ENCODE assay signal across 8 mouse cellular contexts in genomic region chr8:12430900-12431737, GRCm38 (mm10). TPM values are rescaled to one million over a fixed set of nuclear protein-coding genes. Genes with fewer than 3 reads are reported as not detected.
DNase-seq lines count a peak whose midpoint lies in the region; ATAC-seq and TF ChIP-seq lines count a peak whose summit lies in the region.

No protein-coding gene starts in this region.

- TF ChIP-seq CTCF in ES-Bruce4 (IDR thresholded peaks at IDR 0.05; ENCODE audit: low read depth, low read length), result no peak
- no peak for TF ChIP-seq CTCF in lung, adult 2 months (IDR thresholded peaks at IDR 0.05; ENCODE audit: insufficient read depth, low read length)

- no peak for TF ChIP-seq POLR2A in ES-Bruce4 (IDR thresholded peaks at IDR 0.05; ENCODE audit: insufficient read depth, low read length)
- no peak for TF ChIP-seq POLR2A in lung, adult 2 months (IDR thresholded peaks at IDR 0.05; ENCODE audit: borderline replicate concordance, extremely low read depth, low read depth, low read length)

- peak overlapping the region; percentile 44; the same call in 1 of the 2 replicates for H3K27ac ChIP-seq in ES-Bruce4 (ENCODE audit: insufficient read depth, low read length)
- peak overlapping the region; percentile 80 for H3K27ac ChIP-seq in forebrain, embryonic 16.5 days (ENCODE audit: low read length)
- H3K27ac ChIP-seq in midbrain, embryonic 12.5 days (replicated peaks), result peak overlapping the region; percentile 91

- peak; percentile 6 for DNase-seq in gastrocnemius, postnatal 14 days
- no peak for DNase-seq in gastrocnemius, postnatal 36 days
- no peak for DNase-seq in lung, adult 2 months
- DNase-seq in ovary, postnatal 10 days (ENCODE audit: low spot score), result no peak

- WGBS in forebrain, embryonic 16.5 days, result 1% methylated on average over 48 of the region's 51 CpGs
- 1% methylated on average over 51 of the region's 51 CpGs for WGBS in midbrain, embryonic 12.5 days
- 3% methylated on average over 51 of the region's 51 CpGs for WGBS in lung, adult 2 months

- 0 out of 2 replicates have a peak, but pooled peaks have one; percentile 2 for TF ChIP-seq EP300 in ES-Bruce4 (IDR thresholded peaks at IDR 0.05; ENCODE audit: insufficient read depth, low read depth, low read length)

- H3K4me1 ChIP-seq in ES-Bruce4 (ENCODE audit: control insufficient read depth, insufficient read depth, low read length), result peaks cover 8% of the 10 kb centered on the region
- H3K4me1 ChIP-seq in forebrain, embryonic 16.5 days (replicated peaks; ENCODE audit: control insufficient read depth, insufficient read depth, low read length), result peaks cover 63% of the 10 kb centered on the region
- H3K4me1 ChIP-seq in midbrain, embryonic 12.5 days, result peaks cover 82% of the 10 kb centered on the region
- H3K4me1 ChIP-seq in lung, adult 2 months (ENCODE audit: control insufficient read depth, insufficient read depth, low read length), result no peaks in the 10 kb centered on the region

- peaks cover 16% of the 10 kb centered on the region for H3K27me3 ChIP-seq in ES-Bruce4 (ENCODE audit: control insufficient read depth, insufficient read depth, low read length, poor library complexity, severe bottlenecking)
- no peaks in the 10 kb centered on the region for H3K27me3 ChIP-seq in forebrain, embryonic 16.5 days (replicated peaks; ENCODE audit: control insufficient read depth, insufficient read depth, low read length)
- peaks cover 81% of the 10 kb centered on the region for H3K27me3 ChIP-seq in midbrain, embryonic 12.5 days

- peak; percentile 20; the same call in 1 of the 2 replicates for ATAC-seq in forebrain, embryonic 16.5 days
- peak; percentile 44 for ATAC-seq in midbrain, embryonic 12.5 days (ENCODE audit: low FRiP score, low read depth)
- no peak for ATAC-seq in activated CD4-positive, CD25-positive, alpha-beta regulatory T cell, adult 4 months

- peak overlapping the region; percentile 36 for H3K4me3 ChIP-seq in ES-Bruce4 (ENCODE audit: low read depth, low read length)
- peak overlapping the region; percentile 40 for H3K4me3 ChIP-seq in forebrain, embryonic 16.5 days (replicated peaks; ENCODE audit: low read length)
- peak overlapping the region; percentile 47 for H3K4me3 ChIP-seq in midbrain, embryonic 12.5 days
- no peak overlapping the region for H3K4me3 ChIP-seq in lung, adult 2 months (replicated peaks; ENCODE audit: extremely low read depth, low read depth, low read length)

- H3K9ac ChIP-seq in ES-Bruce4 (ENCODE audit: low read depth, poor library complexity, severe bottlenecking), result peak overlapping the region; percentile 61
- peak overlapping the region; percentile 61 for H3K9ac ChIP-seq in forebrain, embryonic 16.5 days (replicated peaks; ENCODE audit: low read depth, low read length)
- peak overlapping the region; percentile 65 for H3K9ac ChIP-seq in midbrain, embryonic 12.5 days (replicated peaks)

- intact Hi-C loops in gastrocnemius, postnatal 14 days (cut with DNase I; ENCODE audit: low total_unique reads), result no loop called here
- intact Hi-C loops in gastrocnemius, postnatal 36 days (cut with DNase I), result no loop called here

- H3K4me2 ChIP-seq in forebrain, embryonic 16.5 days (ENCODE audit: low read length), result peak overlapping the region; percentile 67
- peak overlapping the region; percentile 83 for H3K4me2 ChIP-seq in midbrain, embryonic 12.5 days (replicated peaks)

- no peaks in the 10 kb centered on the region for H3K9me3 ChIP-seq in ES-Bruce4 (replicated peaks; ENCODE audit: control insufficient read depth, insufficient read depth, low read length, poor library complexity, severe bottlenecking)
- no peaks in the 10 kb centered on the region for H3K9me3 ChIP-seq in forebrain, embryonic 16.5 days (ENCODE audit: control insufficient read depth, low read length)
- no peaks in the 10 kb centered on the region; the same call in 1 of the 2 replicates for H3K9me3 ChIP-seq in midbrain, embryonic 12.5 days

- H3K36me3 ChIP-seq in ES-Bruce4 (ENCODE audit: control insufficient read depth, insufficient read depth, low read length, poor library complexity, severe bottlenecking), result no peaks in the 10 kb centered on the region
- peaks cover 2% of the 10 kb centered on the region; the same call in 1 of the 2 replicates for H3K36me3 ChIP-seq in forebrain, embryonic 16.5 days (ENCODE audit: control insufficient read depth, insufficient read depth)
- H3K36me3 ChIP-seq in midbrain, embryonic 12.5 days, result no peaks in the 10 kb centered on the region

RNA-seq across cellular contexts. Expression of gene Sox1, which starts 36.0 kb away (rescaled TPM):
- not detected for total RNA-seq in gastrocnemius, postnatal 14 days (2021)
- total RNA-seq in gastrocnemius, postnatal 36 days (2021), result not detected
- polyA plus RNA-seq in ES-Bruce4 (2011; ENCODE audit: insufficient read depth, insufficient read length, low read depth, missing spikeins), result 0.37 and 0.50 TPM in 2 replicates
- 4.4 and 4.5 TPM in 2 replicates for polyA plus RNA-seq in forebrain, embryonic 16.5 days (2015; fragmentation: Nextera tagmentation; extraction: Ambion mirVana)
- 6.5 and 8.4 TPM in 2 replicates for polyA plus RNA-seq in midbrain, embryonic 12.5 days (2016; fragmentation: Nextera tagmentation; extraction: Ambion mirVana)
- polyA plus RNA-seq in activated CD4-positive, CD25-positive, alpha-beta regulatory T cell, adult 4 months (2017; shearing (Covaris generic)), result not detected
- not detected in 2 replicates for polyA plus RNA-seq in lung, adult 2 months (2012; rRNA removed)
